Mouse (Mus musculus) heart, embryonic 14.5 days (tissue): ENCODE results near the gene Rer1. TPM values are rescaled to one million over a fixed set of nuclear protein-coding genes. Genes with fewer than 3 reads are reported as not detected.

Source experiments
- ATAC-seq: fragments of 200-750 bp; cut with Nextera tagmentation; 2 replicates; pipeline ENCODE4 v1.8.0; 2017; ENCODE audit warnings: low read depth, moderate TSS enrichment; ENCODE audit not compliant: insufficient number of reproducible peaks, insufficient read depth, low FRiP score
- H3K27ac ChIP-seq, 2 experiments: fragments of 200-500 bp in 1 of 2; fragments of 300-500 bp in 1 of 2; sonication (generic) in 1 of 2; replicated peaks in 1 of 2; 2 replicates each; pipeline ENCODE4 v1.5.1; 2012 to 2014; ENCODE audit warnings: low read depth in 2 of 2, low read length in 2 of 2, control low read depth in 1 of 2, mild to moderate bottlenecking in 1 of 2, mixed read lengths in 1 of 2; ENCODE audit not compliant: control insufficient read depth in 1 of 2, insufficient read depth in 1 of 2
- H3K27me3 ChIP-seq: fragments of 300-500 bp; sonication (generic); 2 replicates; pipeline ENCODE4 v1.6.1; 2014; ENCODE audit warnings: mild to moderate bottlenecking, low read length, control low read depth; ENCODE audit not compliant: control insufficient read depth, insufficient read depth
- H3K36me3 ChIP-seq: fragments of 300-500 bp; sonication (generic); 2 replicates; pipeline ENCODE4 v1.6.1; 2014; ENCODE audit warnings: mild to moderate bottlenecking, control low read depth, low read length, mixed read lengths; ENCODE audit not compliant: control insufficient read depth, insufficient read depth
- H3K4me1 ChIP-seq, 2 experiments: fragments of 200-500 bp in 1 of 2; fragments of 300-500 bp in 1 of 2; sonication (generic) in 1 of 2; 2 replicates each; pipeline ENCODE4 v1.6.1; 2012 to 2014; ENCODE audit warnings: low read length in 2 of 2, control low read depth in 1 of 2, mixed read lengths in 1 of 2; ENCODE audit not compliant: control insufficient read depth in 2 of 2, insufficient read depth in 2 of 2
- H3K4me2 ChIP-seq: fragments of 300-500 bp; sonication (generic); 2 replicates; pipeline ENCODE4 v1.6.1; 2014; ENCODE audit warnings: mild to moderate bottlenecking, low read length
- H3K4me3 ChIP-seq, 2 experiments: fragments of 200-500 bp in 1 of 2; fragments of 300-500 bp in 1 of 2; sonication (generic) in 1 of 2; 2 replicates each; pipeline ENCODE4 v1.5.1; 2012 to 2014; ENCODE audit warnings: low read length in 2 of 2, mild to moderate bottlenecking in 2 of 2, control low read depth in 1 of 2, low read depth in 1 of 2, moderate library complexity in 1 of 2; ENCODE audit not compliant: control insufficient read depth in 1 of 2, insufficient read depth in 1 of 2
- H3K9ac ChIP-seq: fragments of 300-500 bp; sonication (generic); 2 replicates; pipeline ENCODE4 v1.6.1; 2014; ENCODE audit warnings: mild to moderate bottlenecking, low read length
- H3K9me3 ChIP-seq: fragments of 300-500 bp; sonication (generic); 2 replicates; pipeline ENCODE4 v1.6.1; 2016; ENCODE audit warnings: low read length, control low read depth; ENCODE audit not compliant: control insufficient read depth
- WGBS: fragments of 180-500 bp; shearing (Covaris S2); extraction: QIAGEN DNeasy Blood & Tissue Kit; methylation state at CpG from one replicate; pipeline ENCODE4 v1.1.7; 2014; 5-methylcytosine and 5-hydroxymethylcytosine counted together
- polyA plus RNA-seq: library from polyadenylated mRNA; unstranded; fragments of >200 nt; fragmentation: Nextera tagmentation; extraction: Ambion mirVana; gene quantifications from 2 replicates; pipeline ENCODE4 v1.2.1, GENCODE M21; 2014

Rer1 gene
- polyA plus RNA-seq, 1 experiment from 2014 or later, result 141 TPM

DNA sequence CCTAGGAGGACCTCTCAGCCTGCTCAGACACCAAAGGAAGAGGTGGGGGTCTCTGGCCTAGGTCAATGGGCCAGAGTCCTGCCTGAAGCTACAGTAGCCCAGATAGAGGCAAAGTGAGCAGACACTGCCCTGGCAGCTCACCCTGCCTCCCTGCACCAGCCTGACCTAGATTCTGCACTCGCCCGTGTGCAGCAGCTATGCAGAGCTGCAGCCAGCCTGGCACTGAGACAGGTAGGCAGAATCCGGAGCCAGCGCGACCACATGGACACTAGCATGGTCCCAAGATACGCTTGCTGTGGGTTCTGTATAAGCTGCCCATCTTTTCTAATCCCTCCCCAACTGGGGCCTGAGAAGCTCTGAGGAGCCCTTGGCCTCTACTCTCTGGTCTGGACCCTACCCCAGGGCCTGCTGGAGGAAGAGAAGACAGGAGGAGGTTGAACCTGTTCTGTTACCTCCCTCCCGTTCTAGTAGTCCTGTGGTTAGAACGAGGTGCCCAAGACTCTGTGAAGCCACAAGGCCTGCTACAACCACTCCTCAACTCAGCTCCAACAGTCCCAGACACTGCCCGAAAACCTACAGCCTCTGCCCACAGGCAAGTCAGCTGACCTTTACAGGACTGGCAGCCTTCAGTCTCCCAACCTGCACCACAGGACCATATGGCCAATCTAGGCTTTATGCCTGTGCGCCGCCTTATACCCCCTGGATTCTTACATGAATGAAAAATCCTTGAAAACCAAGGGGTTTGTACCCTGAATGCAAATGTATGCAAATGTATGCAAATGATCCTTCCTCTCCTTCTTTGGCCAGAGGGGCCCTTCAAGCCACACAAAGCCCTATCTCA lies 61.8 kb downstream of the Rer1 start:
- Histone ChIP-seq H3K4me3 (no peak overlapping the region), H3K36me3 (no peaks in the 10 kb centered on the region), H3K9me3 (no peaks in the 10 kb centered on the region), H3K4me2 (no peak overlapping the region), H3K4me1 (peaks cover 0 to under 1% of the 10 kb centered on the region in 2 experiments; a peak in 1 of 4 replicates), H3K9ac (no peak overlapping the region), H3K27ac (no peak overlapping the region), H3K27me3 (peaks cover 5% of the 10 kb centered on the region)
- 81% methylated on average over 11 of the region's 11 CpGs for WGBS
- no peak for ATAC-seq

Other genes starting within 250 kb of the Rer1 start
- gene Ttc34, start 248.9 kb downstream of the Rer1 start, polyA plus RNA-seq, result 0.22 and 0.27 TPM in 2 replicates
- gene Mmel1, start 216.8 kb downstream of the Rer1 start, polyA plus RNA-seq, result 0.22 and 0.71 TPM in 2 replicates
- gene Fam213b, start 187.2 kb downstream of the Rer1 start, polyA plus RNA-seq, result 52.1 and 56.8 TPM in 2 replicates
- gene Tnfrsf14, start 157.8 kb downstream of the Rer1 start, polyA plus RNA-seq, result 0.46 and 1.2 TPM in 2 replicates
- 0.24 and 0.47 TPM in 2 replicates for gene Hes5, start 125.5 kb downstream of the Rer1 start, polyA plus RNA-seq
- gene Pank4, start 122.3 kb downstream of the Rer1 start, polyA plus RNA-seq, result 41.4 and 42.1 TPM in 2 replicates
- gene Plch2, start 29.6 kb downstream of the Rer1 start, polyA plus RNA-seq, result 0.16 and 0.22 TPM in 2 replicates
- 5.6 and 7.7 TPM in 2 replicates for gene Pex10, start 19.4 kb downstream of the Rer1 start, polyA plus RNA-seq
- gene Morn1, start 195 bp upstream of the Rer1 start, polyA plus RNA-seq, result 2.5 and 3.0 TPM in 2 replicates
- gene Ski, start 136.2 kb upstream of the Rer1 start, polyA plus RNA-seq, result 16.2 TPM in 2 replicates
- 68.5 and 74.8 TPM in 2 replicates for gene Faap20, start 163.4 kb upstream of the Rer1 start, polyA plus RNA-seq